Mouse (Mus musculus): ENCODE data around the gene Arhgap42. TPM values are rescaled to one million over a fixed set of nuclear protein-coding genes. Genes with fewer than 3 reads are reported as not detected.

Arhgap42 gene
- total RNA-seq, 2 experiments from 2014 or later, result not detected

DNA sequence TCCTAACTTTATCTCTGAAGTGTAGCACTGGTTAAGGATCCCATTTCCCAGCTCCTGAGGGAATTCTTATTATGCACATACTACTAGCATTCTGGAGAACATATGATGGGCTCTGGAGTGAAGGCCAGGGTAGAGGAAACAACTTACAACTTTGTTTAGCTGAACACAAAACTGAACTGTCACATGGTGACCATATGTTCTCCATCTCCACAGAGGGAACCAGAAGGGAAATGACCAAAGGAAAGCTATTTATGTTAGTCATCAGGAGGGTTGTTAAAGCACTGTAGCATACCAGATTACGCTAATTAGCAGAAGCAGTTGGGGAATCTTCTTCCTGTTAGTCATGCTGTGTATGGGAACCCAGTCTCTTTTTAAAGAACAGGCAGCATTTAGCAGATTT is 145.8 kb downstream of the Arhgap42 start:
- ATAC-seq (replicated peaks; ENCODE audit: low FRiP score, low TSS enrichment, poor library complexity, severe bottlenecking), result no peak

DNA sequence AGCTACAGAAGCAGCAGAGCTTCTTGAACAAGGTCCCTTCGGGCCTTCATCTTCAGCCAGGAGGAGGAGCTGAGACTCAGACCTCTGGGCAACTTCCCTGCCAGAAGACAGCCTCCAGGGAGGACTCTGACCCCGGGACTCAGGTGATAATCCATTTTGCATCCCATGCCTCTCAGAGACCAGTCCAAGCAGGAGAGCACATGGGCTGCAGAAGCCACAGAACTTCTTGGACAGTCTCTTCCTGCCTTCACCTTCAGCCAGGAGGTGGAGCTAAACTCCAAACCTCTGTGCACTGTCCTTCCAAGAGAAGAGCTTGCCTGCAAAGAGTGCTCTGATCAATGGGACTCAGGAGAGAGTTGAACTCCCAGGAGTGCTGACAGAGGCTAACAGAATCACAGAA is 155.5 kb downstream of the Arhgap42 start:
- ATAC-seq (replicated peaks; ENCODE audit: low FRiP score, low TSS enrichment, poor library complexity, severe bottlenecking), result no peak

DNA sequence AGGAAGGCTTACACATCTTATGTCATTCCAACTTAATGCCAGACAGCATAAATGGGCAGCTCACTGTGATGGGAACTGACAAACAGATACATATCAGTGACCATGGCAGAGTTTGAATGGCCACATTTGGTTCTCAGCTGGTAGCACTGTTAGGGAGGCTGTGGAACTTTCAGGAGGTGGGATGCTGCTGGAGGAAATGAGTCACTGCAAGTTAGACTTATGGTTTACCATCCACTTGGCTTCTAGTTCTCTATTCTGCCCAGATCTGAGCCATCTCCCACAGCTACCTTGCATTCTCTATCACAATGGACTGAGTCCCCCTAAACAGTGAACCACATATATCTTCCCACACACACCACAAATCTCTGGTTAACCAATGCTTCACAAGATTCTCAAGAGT is 186.0 kb downstream of the Arhgap42 start:
- no peak for ATAC-seq (replicated peaks; ENCODE audit: low FRiP score, low TSS enrichment, poor library complexity, severe bottlenecking)

DNA sequence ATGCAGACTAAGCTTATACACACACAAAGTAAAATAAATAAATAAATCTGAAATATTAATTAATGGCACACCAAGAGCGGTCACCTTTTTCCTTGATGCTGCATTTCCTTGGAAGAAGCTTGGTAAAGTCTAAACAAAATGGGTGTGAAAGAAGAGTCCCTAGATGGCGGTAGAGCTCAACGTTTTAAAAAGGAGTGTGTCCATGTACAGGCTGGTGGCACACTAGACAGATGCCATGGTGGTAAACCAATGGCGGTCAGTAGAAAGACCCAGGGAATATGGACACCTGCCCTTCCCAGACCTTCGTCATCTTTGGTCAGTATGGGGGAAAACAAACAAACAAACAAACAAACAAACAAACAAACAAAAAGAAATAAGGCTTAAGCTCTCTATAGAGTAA is 187.7 kb downstream of the Arhgap42 start:
- ATAC-seq (replicated peaks; ENCODE audit: low FRiP score, low TSS enrichment, poor library complexity, severe bottlenecking), result no peak

DNA sequence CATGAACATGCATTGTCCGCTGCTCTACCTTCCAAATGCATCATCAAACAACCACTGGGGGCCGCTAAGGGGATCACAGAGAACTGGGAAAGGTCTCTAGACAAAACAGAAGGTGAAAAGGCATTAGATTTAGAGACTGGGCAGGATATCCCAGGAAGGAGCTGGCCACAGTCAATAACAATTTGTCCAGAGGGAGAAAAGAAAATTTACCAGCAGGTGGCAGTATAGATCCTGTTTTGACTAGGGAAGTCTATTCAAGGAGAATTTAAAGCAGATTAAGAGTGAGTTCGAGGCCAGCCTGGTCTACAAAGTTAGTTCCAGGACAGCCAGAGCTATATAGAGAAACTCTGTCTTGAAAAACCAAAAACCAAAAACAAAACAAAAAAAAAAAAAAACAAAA is 189.7 kb downstream of the Arhgap42 start:
- no peak for ATAC-seq (replicated peaks; ENCODE audit: low FRiP score, low TSS enrichment, poor library complexity, severe bottlenecking)

DNA sequence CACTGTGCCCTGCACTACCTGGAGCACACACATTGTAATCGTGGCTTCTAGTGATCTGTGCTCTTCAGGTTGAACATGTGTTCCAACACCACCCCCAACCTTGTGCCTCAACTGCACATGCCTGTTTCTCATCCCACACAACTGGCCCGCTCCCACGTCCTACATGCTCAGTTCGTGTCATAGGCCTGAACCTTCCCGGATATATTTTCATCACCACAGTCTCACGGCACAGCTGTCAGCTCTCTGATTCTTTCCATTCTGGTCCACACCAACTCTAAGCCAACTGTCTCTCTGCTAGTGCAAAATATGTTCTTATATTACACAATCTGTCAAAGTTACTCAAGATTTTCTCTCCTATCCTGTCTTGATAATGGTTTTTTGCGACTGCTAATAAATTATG is 197.9 kb downstream of the Arhgap42 start:
- ATAC-seq (replicated peaks; ENCODE audit: low FRiP score, low TSS enrichment, poor library complexity, severe bottlenecking), result no peak

DNA sequence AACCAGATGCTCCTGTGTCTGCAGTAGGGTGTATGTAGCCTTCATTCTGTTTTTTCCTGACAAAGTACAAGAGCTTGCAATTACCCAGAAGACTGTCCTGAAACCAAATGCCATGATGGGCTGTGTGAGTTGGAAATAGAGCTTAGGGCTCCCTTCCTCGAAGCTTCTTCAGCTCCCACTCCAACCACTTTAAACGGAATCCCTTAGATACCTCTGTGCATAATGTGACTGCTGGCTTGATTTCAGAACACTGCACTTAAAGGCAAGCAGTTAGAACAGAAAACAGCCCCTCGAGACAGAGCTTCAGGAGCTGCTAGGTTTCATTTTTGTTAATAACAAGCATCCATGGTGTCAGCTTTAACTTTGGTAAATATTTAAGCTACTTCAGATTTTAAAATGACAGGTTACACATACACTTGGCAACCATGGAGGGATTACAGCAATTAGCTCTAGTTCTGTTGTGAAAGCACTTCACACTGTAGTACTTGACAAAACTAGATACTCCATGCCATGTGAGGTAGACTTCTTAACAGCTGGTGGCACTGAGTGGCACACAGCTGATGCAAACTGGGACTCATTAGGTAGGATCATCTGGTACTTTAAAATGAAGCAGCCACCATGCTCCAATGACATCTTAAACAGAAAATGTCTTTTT is 201.8 kb downstream of the Arhgap42 start:
- ATAC-seq (replicated peaks; ENCODE audit: low FRiP score, low TSS enrichment, poor library complexity, severe bottlenecking), result no peak

DNA sequence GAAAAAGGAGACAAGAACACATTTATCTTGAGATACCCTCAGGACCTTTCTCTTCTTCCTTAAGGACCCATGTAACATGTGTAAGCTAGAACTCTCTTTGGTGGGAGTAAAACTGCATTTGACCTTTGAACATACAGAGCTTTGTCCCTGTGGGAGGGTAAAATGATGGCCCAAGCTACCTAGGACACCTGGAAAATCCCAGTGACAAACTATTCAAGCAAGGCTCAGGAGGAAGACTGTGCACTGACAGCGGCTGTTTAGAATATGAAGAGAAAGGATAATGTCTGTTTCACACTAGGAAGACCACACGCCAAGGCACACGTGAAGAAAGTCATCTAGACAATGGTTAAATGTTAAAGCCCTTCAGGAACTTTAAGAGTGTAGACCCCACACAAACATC is 211.0 kb downstream of the Arhgap42 start:
- no peak for ATAC-seq (replicated peaks; ENCODE audit: low FRiP score, low TSS enrichment, poor library complexity, severe bottlenecking)

DNA sequence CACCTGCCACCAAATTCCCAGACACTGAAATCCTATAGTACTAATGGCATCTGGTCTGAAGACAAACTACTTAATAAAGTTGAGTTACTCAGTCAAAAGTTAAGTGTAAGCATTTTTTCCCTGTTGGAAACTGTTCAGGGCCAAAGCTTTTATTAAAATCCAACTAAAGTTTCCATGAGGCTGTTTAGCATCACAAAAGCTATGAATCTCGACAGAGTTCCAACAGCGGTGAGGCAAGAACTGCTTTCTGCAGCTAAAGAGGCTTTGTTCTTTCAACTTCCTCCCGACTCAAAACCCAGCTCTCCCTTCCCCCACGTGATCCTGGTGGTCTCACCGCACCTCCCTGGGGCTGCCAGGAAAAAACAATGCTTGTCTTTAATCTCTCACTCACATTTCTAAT is 211.5 kb downstream of the Arhgap42 start:
- ATAC-seq (replicated peaks; ENCODE audit: low FRiP score, low TSS enrichment, poor library complexity, severe bottlenecking), result no peak

DNA sequence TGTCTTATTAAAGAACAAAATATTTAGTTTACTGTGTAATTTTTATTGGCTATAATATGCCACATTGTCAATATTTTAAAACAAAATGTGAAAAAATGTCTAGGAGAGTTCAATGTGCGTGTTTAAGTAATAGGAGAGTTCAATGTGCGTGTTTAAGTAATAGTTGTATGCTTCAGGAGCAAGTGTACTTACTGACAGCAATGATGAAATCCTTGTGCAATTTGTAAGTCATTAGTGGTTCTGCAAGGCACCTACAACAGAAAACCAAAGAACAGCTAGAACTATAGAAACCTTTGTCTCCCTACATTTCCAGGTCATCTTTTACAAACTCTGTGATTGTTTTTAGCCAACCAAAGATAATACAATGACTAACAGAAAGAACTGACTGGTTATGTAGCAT is 223.8 kb downstream of the Arhgap42 start:
- ATAC-seq (replicated peaks; ENCODE audit: low FRiP score, low TSS enrichment, poor library complexity, severe bottlenecking), result no peak

DNA sequence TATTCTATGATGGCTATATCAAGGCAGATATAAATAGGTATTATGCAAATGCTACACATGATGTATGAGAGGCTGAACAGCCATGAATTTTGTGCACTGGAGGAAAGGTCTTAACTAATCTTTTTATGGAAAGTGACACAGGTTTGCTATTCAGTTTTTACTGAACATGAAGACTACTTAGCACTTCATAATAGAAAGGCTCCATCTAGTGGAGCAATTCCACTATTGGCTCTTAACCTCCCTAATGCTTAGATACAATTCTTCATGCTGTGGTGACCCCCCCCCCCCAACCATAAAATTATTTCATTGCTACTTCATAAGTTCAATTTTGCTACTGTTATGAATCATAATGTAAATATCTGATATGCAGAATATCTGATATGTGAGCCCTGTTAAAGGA is 237.7 kb downstream of the Arhgap42 start:
- no peak for ATAC-seq (replicated peaks; ENCODE audit: low FRiP score, low TSS enrichment, poor library complexity, severe bottlenecking)

DNA sequence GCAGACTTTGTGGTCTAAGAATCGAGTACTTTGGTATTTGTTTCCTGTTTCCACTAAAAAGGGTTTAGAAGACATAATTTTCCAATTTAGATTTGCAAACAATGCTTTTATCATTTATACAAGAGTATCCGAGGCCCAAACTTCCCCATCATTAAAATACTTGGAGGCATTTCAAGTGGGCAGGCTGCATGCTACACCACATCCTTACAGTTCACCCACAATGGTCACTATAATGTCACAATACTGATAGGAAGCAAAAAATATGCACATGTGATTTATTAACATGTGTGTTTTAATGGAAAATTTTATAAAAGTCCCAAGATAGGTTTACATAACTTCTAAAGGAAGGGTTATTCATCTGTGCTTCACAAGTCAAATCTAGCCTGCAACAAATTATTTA is 242.4 kb downstream of the Arhgap42 start:
- no peak for ATAC-seq (replicated peaks; ENCODE audit: low FRiP score, low TSS enrichment, poor library complexity, severe bottlenecking)

DNA sequence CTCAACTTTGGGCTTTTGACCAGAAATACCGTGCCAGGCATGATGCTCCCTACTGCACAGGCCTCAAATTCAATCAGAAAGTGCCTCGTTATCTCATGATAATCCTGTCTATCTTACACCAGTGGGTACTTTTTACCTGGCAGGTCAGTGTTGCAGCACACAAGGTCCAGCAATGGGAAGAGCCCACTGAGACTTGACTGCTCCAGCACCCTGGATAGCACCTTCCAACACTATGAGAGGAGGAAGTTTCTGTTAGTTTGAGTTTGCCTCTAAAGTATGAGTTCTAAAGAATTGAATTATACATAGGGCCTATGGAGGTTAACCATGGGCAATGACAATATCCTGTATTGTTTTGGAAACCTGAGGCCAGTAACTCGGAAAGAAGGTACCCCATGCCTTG is 256.6 kb downstream of the Arhgap42 start:
- no peak for ATAC-seq (replicated peaks; ENCODE audit: low FRiP score, low TSS enrichment, poor library complexity, severe bottlenecking)

DNA sequence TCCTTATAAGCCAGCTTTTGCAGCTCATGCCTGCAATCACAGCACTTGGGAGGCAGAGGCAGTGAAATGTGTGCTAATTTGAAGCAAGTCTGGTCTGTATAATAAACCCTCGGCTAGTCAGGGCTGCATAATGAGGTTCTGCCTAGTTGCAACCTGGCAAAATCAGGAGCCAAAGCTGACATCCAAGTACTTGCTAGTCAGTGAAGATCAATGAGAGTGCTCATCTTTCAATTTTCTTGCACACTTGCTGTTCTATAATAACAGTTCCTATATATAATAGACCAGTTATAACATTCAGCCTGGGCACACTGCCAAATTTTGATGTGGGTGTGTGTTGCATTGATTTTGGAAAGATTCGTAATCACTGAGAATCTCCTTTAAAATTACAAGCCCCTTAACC is 261.1 kb downstream of the Arhgap42 start:
- ATAC-seq (replicated peaks; ENCODE audit: low FRiP score, low TSS enrichment, poor library complexity, severe bottlenecking), result no peak

DNA sequence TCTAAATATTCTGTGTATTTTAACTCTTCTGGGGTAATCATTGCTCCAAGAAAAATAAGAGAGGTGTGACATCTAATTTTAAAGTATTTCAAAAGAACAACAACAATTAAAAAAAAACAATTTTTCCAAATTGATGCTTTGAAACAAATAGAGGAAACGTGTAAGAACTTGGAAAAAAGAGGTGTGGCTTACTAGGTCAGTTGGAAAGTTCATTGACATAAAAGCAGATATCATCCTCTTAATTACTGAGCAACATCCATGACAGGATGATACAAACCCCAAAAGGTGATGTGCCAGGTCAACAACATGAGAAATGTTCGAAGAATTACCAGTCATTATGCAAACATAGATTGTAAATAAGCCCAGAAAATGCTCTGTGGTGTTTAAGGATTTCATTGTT is 267.4 kb downstream of the Arhgap42 start, which contains the start of gene Gm16485:
TSS of gene Gm16485 (plus strand) at position 301 of the 400 bp plus-strand sequence.
- ATAC-seq (replicated peaks; ENCODE audit: low FRiP score, low TSS enrichment, poor library complexity, severe bottlenecking), result no peak

DNA sequence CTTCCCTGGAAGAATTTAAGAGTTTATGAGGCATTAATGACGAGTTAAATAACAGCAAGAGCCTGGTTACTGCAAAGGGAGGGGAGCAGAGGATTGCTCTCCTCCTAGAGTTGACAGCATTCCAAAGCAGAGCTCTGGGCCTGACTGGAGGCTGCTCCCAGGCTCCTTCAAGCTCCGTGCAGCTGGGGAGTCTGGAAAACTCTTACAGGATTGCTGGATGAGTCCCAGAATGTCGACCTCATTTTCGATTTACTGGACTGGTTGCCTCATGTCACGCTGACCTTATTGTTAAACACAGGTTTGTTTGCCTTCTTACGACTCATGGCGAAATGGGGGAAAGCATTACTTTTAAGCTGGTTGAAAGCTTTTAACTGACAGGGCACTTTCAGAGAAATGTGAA is 268.7 kb downstream of the Arhgap42 start:
- ATAC-seq (replicated peaks; ENCODE audit: low FRiP score, low TSS enrichment, poor library complexity, severe bottlenecking), result no peak

DNA sequence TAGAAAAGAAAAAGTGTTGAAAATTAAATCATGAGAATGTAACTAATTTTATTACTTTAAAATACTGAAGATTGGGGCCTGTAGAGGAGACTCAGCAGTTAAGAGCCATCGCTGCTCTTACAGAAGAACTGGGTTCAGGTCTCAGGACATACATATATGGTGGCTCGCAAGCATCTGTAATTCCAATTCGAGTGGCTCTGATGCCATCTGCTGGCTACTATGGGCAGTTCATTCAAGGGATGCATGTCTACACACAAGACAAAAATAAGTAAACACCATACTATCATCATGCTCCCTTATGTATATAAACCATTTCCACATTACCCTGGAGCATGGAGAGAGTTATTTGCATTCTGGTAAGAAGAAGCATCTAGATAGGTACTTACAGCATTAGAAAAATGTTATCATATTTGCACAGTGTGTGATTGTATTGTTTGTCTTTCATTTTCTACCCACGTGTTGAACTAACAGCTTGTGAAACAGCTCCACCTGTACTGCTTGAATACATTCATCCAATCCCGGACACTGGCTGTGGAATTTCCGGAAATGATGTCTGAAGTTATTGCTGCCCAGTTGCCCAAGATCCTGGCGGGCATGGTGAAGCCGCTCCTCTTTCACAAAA is 274.3 kb downstream of the Arhgap42 start:
- peak; percentile 89 for ATAC-seq (replicated peaks; ENCODE audit: low FRiP score, low TSS enrichment, poor library complexity, severe bottlenecking)

DNA sequence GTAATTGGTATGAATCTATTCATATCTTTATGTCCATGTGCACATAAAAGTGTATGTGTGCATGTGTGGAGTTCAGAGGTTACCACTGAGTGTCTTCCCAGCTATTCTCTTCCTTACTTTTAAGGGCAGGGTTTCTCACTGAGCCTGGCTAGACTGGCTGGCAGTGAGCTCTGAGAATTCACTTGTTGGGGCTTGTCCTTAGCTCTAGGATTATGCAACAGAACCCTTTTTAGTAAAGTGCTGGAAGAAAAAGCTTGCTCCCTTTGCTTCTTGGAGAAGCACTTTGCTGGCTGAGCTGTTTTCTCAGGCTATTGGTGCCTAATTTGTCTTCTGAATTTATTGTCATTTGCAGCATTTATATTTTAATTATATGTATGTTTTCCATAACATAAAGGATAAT is 285.6 kb downstream of the Arhgap42 start:
- ATAC-seq (replicated peaks; ENCODE audit: low FRiP score, low TSS enrichment, poor library complexity, severe bottlenecking), result no peak
